Mouse (Mus musculus) layer of hippocampus, adult 18-20 months (tissue): ENCODE results near the gene Rhbg. TPM values are rescaled to one million over a fixed set of nuclear protein-coding genes. Genes with fewer than 3 reads are reported as not detected.
A peak's percentile ranks its signal among the peaks of the same experiment; 100 is the strongest.

Source experiments
- DNase-seq, 2 experiments: peaks; one replicate each; pipeline ENCODE4 v3.0.0; 2022; ENCODE audit warnings: low spot score in 2 of 2
- total RNA-seq, 2 experiments: library from RNA; stranded (reverse); gene quantifications; 2 replicates each; pipeline ENCODE4 v1.2.3; 2021

Rhbg gene
- total RNA-seq, 2 experiments from 2014 or later: not detected

DNA sequence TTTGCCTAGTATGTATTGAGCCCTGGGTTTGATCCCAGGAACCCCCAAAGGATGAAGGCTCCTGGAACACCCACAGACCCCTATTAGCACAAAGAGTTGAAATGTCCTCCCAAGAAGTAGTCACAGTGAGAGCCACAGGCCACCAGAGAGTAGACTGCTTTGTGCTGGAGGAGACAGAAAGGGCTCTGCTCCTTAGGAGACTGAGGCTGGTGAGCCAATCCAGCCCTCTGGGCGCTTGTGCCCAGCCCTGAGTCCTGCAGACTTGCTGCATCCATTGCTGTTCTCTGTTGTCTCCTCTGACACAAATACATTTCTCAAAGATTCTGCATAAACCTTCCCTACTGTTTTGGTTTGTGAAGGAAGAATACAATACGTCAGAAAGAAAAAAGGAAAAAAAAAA is 43.6 kb downstream of the Rhbg start:
- DNase-seq: no peak

DNA sequence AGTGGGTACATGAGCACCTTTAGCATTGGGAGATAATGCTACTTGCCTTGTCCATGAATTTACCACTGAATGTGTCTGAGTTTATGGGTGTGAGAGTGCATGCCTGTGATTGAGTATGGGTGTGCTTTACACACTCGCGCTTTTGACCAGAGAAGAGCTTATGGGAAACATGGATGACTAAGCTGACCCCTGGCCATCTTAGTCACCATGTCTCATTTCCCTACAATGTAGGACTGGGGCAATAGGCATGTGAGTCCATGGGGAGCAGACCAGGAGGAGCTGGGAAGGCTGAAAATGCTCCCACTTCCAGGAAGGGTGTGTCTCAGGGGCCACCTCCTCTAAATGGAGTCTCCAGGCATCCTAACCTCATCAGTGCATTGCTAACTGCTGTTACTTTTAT is 44.4 kb downstream of the Rhbg start:
- no peak for DNase-seq

DNA sequence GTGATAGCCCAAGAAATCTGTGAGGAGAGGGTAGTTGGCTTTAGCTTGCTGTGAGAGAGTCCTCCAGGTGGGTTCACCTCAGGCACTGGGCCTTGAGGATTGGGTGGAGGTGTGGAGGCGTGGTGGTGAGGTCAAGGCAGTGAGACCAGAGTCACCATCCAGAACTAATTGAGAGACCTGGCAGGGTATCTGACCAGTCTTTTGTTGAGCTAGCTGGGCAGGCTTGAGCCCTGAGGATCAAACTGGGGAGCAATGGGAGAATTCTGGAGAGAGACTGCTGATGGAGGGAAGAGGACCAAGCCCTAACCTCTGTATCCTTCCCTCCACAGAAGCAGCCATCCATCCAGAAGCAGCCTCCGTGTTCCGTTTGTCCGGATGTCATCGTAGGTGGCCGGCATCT is 45.2 kb downstream of the Rhbg start:
- DNase-seq: peak in 1 of 2 experiments; percentile 16

DNA sequence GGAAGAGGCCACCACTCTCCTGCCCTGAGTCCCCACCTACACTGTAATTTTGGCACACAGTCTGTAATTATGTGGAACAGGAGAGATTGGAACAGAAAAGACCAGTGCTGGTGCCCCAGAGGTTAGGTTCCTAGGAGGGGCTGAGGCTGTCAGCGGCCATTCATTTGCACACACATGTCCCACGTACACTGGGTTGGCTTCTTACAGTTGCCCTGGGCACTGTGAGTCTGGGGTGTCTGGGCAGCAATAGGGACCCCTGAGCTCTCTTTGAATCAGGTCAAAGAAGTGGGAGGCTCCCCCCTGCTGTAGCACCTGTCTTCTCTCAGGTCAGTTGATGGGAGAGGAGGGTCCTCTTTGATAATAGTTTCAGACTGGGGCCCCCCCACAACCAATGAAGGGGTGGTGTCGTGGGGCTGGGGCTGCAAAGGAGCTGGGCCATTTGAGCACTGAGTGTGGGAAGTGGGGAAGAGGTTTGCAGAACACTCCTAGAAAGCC is 46.2 kb downstream of the Rhbg start:
- DNase-seq: peak in 1 of 2 experiments; percentile 19

DNA sequence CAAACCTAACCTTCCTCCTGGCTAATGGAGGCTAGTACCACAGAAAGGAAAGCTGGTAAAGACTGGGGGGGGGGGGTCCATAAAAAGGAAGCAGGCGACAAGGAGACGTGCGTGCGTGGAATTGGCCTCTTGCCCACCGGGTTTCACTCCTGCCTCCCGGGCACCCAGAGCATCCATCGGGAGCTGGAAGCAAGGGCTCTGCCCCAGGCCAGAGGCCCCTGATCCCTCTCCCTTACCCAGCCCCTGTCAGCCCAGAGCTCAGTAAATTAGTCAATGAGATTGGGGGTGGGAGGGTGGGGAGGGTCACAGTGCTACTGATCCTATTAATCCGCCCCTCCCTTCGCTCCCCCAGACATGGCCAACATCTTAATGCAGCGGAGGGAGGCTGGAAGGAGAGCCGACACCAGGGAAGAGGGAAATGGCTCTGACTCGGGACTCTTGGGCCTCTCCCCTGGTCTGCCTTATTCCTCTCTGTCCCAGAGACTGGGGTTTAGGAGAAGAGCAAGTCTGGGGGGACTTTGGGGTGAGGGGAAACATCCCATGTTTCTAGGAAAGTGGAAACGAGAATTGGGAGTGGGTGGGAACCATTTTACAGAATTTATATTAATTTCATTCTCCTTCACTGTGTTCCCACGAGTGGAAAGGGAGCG is 46.9 kb downstream of the Rhbg start:
- DNase-seq: peak in 1 of 2 experiments; percentile 25

DNA sequence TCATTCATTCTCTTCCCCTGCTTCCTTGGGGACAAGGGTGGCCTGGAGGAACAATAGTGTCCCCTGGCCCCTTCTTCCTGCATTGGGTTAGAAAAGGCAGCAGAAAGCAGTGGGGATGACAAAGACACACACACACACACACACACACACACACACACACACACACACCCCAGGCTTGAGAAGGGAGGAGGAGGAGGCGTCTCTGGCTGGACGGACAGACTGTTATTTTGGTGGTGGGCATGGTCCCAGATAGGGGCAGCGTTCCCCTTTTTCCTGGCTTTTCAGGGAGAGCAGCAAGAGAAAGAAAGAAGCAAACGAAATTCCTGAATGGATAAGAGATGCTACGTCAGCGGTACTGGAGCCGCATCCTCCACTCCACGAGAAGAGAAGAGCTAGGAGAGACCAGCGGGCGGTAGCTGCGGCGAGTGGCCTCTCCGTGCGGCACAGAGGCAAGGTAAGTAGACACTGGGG is 47.6 kb downstream of the Rhbg start:
- DNase-seq: peak; percentile 65 to 77

DNA sequence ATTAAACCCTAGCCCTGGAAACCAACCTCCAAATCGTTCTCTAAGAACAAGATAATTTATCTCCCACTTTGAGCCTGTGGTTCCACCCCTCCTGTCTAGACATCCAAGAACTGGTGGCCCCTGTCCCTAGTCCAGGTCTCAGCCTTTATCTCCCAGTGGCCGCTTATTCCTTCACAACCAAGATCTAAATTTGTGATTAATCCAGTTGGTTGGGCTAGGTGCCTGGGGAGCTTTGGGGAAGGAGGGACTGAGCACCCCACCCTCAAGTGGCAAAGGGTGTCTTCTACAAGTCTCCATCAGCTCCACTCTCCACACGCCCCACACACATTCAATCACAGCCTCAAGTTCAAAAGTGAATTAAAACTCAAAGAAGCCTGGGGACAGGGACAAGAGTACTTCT is 48.0 kb downstream of the Rhbg start:
- no peak for DNase-seq

DNA sequence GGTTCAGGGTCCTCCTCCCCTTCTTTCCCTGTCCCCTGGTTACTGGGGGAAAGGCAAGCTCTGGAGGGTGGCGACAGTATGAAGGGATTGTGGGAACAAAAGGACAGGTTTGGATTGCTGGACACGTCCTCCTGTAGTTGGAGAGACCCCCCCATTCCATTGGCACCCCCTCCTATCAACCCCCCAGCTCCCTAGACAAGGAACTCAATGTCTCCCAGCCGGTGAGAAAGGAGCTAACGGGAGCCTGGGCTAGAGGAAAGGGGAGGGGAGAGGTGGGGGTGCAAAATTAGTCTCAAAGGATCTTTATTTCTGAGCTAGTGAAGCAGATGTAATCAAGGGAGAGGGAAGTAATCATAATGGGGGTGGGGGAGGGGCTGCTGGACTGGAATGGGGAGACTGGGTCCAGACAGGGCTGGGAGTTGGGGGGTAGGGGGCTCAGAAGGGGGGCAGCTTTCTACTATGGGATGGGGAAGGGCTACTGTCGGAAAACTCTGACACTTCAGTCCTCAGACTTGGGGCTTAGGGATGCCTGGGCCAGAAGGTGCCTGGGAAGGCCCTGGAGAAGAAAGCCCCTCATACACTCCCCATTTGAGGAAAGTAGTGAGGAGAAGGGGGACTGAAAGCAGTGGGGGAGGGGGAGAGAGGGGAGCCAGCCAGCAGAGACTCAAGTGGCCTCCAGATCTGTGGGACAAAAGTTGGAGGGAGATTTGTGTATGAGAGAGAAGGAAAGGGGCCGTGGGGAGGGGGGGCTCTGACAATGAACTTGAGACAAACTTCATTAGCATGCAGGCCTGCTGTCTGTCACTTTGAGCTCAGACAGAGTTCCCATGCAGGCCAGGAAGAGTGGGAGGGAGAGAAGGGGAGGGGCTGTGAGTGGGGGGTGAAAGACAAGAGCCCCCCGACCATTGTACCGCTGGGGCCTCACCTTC is 48.7 kb downstream of the Rhbg start:
- DNase-seq: peak in 1 of 2 experiments; percentile 42

DNA sequence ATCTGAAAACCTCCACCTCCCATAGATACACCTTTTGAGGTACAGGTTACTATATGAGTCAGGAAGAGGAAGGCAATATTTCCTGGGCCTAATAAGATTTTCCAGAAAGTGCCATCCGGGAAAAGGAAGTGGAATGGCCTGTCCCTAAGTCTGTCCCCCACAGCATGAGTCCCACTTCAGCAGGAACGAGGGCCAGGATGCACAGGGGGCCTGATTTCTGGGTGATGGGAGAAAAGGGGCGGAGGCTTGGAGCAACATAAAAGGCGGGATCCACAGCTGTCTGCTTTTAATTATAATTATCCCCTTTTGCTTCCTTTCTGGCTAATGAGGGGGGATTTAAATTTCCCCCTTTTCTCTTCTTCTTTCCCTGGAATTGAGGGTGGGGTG is 49.3 kb downstream of the Rhbg start:
- no peak for DNase-seq

DNA sequence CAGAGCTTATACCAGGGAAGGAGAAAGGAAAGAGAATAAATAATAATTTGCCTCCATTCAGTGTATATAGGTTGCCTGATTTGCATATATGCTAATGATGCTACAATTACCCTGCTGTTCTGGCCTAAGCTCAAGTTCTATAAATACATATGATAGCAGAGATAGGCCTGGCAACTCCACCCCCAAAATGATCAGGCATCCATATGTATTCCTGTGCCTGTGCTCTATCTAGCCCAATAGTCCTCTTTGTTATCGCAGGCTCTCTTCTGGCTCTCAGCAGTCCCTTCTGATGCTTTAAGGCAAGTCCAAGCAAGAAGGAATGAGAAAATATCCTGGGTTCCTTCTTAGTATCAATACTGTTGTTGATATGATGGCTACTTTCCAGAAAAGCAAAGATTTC is 49.8 kb downstream of the Rhbg start:
- peak in 1 of 2 experiments; percentile 32 for DNase-seq

DNA sequence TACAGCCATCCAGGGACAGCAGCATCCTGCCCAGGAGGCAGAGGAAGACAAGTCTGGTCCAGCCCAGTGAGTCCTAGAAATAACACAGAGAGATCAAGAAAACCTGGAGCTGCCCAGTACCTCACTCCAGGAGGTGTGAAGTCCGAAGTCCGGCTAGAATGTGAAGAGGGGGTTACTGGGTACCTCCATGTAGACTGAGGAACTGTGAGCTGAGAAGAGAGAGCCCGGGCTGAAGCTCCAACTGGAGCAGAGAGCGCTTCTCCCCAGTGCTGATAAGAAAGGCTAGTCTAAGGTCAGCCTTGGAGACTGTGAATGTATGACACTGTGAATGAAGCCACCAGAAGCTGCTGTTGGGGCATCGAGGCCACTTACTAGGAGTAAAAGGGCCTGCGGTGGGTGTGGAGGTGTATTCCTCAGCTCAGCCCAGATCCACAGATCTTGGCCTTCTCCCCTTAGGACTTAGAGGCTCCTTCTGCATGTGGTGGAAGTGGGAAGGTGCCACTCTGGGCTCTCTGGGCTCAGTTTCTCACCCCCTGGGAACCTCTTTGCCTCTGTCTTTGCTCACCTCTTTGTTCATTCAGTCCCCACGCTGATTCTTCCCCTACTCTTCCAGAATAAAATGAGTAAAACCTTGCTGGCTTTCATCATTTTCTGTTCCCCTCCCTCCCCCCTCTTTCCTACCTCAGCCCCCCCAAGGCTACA is 50.4 kb downstream of the Rhbg start:
- DNase-seq: peak in 1 of 2 experiments; percentile 11

DNA sequence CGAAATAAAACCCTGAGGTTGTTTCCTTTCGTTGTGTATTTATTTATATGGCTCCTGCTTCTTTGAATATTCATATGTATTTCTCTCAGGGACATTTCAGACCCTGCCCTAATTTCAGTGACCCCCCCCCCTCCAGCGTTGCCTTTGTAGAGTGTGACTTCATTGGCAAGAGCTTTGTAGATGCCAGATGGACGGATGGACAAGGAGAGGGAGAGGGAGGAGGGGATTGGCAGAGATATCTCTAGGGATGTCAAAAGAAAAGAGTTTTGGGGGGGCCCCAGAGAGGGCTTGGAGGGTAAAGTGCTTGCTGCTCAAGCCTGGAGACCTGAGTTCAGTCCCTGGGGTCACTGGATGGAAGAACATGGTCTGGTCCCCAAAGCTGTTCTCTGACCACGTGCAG is 51.1 kb downstream of the Rhbg start:
- DNase-seq: no peak

DNA sequence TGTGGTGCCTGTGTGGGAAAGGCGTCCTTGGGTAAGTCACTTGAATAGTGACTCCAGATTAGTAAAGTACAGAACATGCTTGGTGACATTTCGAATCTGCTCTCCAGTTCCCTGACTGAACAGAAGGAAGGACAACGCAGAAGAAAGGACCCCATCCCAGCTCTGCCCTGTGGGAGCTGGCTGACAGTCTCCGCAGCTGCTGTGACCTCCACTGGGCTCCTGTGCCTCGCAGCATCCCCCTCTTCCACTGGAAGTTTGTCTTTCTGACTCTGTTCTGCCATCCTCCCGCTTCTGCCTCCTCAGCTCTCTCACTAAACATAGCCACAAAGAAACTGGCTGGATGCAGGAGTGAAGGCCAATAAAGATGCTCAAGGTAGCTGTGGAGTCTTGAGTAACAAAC is 51.5 kb downstream of the Rhbg start:
- no peak for DNase-seq

DNA sequence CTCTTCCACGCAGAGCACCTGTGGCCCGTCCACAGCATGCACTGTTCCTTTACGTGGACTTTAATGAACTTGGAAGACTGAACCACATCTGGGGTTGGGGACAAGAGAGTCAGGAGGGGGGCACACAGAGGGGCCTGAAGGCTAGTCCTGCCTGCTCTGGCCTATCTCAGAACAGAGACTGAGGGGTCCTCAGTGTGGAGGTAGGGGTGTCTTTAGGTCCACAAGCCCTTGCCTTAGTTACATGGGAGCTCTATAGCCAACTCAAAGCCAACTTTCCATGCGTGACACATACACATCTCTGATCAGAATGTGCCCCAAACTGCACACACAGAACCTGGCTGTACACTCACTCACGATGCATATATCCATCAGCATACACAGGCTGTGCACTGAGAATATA is 52.9 kb downstream of the Rhbg start:
- DNase-seq: no peak

DNA sequence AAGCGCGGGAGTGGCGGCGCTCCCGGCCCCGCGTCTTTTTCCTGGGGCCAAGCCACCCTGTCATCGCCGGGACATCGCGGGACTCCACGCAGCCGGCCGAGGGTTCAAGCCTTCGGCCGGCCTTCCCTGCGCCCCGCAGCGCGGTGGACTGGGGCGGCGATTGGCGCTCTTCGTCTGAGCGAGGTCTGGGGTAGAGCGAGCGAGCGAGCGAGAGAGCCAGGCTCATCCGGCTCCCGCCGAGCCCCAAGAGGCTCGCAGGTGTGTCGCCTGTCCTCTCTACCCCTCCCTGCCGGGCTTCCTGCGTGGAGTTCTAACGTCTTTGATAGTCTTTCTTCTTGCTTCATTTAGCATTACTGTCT is 53.6 kb downstream of the Rhbg start:
- no peak for DNase-seq

DNA sequence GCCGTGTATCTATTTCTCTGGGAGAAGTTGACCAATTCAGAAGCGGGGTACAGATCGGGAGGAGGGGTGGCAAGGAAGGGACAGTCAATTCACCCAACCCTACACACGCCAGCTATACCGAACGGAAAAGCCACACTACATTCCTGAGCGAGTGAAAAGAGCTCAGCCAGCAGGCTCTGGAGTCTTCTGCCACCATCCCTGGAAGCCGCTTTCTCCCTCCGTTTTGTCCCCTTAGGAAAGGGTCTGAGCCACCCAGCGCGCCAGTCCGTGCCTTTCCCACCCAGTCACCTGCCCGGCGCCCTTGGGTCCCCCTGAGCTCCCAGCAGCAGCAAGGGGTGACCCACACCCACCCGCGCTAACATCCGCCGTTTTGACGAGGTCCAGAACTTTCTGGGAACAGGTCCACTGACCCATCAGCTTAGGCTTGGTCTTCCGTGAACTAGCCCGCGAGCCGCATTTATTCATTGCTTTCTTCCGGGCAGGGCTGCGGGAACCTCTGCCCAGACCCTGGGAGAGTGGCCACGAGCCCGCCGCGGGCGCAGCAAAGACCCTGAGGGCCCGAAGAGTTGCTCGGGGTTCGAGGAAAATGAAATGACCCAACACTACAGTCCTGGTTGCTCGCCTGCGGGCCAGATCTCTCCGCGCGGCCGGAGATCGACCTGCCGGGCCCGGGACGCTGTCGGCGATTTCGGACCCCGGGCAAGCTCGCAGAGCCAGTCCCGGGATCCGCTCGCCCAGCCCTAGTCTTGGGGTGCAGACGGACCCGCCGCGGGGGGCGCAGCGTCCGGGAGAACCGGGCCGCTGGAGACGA is 54.1 kb downstream of the Rhbg start:
- no peak for DNase-seq

DNA sequence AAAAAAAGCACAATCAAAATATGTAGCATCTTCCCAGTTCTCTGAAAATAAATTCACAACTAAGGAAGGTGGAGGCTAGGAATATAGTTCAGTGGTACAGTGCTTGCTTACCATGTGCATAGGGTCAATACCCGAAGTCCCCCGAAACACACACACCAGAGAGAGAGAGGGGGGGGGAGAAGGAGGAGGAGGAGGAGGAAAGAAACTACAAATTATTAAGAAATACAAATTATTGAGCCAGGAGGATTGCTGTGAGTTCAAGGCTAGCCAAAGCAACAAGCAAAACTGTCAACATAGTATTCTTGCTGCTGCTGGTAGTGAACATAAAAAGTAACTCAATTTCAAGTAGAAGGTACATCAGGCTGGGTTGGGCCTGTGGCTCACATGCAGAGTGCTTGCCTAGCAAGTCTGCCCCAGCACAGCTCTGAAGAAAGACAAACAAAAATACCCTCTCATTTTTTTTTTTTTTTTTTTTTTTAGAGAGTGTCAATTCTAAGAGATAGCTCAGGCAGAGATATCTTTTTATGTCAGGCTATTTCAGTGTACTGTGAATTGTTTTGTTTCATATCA is 54.9 kb downstream of the Rhbg start:
- no peak for DNase-seq

DNA sequence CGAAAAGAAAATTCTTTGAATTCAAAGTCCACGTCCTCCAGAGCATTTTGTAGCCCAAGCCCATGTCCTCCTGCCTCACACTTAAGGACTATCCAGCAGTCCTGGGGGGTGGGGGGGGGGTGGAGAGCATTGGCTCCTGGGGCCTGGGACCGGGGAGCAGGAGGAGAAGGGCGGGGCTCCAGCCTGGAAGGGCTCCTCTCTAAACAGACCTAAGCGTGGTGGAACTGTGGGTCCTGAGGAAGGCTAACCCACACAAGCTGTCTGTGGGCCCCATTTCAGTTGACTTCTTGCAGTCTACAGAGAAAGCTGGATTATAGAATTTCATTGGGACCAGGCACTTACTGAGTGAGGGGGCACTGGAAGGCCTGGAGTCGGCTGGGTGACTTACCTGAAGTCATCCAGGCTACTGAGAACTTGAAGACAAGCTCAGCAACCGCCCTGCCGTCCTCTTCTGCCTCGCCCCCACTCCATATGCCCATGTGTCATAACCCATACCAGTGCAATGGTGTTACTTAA is 55.9 kb downstream of the Rhbg start:
- no peak for DNase-seq

DNA sequence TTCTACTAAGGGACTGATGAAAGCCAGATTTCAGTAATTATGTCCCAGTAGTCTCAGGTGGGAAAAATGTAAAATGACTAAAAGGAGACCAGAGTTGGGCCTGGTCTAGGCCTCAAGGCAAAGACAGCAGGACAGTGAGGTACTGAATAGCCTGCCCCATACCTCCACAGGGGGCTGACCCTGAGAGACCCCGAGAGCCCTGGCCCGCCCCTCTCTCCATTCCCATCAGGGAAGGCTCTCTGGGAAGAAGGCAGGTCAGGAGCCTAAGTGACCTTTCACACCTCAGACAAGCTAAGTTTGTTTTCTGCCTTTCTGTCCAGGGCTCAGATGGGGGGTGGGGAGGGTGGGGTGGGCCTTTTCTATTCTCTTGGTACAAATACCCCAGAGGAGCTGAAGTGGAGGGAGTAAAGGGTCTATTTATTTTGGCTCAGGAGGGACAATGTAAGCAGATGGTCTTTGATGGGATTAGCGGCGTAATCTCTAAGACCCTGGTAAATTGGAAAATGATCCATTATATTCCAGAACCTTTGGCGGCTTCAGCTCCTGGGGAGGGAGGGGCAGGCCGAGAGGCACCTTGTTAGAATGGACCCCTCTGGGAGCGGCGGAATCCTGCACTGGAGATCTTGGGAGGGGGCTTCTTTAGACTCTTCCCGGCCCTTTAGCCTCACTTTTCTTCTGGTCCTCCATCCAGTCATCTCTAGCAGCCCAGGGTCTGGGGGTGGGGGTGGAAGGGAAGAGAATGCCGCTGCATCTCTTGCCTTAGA is 56.6 kb downstream of the Rhbg start:
- no peak for DNase-seq
